Mouse (Mus musculus) right cerebral cortex, adult 2 months (tissue): ENCODE data around the gene Zkscan1.

ENCODE experiments used
- DNase-seq, 2 experiments: peaks; one replicate each; pipeline ENCODE4 v3.0.0; 2021 to 2022; ENCODE audit warnings: low spot score in 2 of 2

Zkscan1 gene

DNA sequence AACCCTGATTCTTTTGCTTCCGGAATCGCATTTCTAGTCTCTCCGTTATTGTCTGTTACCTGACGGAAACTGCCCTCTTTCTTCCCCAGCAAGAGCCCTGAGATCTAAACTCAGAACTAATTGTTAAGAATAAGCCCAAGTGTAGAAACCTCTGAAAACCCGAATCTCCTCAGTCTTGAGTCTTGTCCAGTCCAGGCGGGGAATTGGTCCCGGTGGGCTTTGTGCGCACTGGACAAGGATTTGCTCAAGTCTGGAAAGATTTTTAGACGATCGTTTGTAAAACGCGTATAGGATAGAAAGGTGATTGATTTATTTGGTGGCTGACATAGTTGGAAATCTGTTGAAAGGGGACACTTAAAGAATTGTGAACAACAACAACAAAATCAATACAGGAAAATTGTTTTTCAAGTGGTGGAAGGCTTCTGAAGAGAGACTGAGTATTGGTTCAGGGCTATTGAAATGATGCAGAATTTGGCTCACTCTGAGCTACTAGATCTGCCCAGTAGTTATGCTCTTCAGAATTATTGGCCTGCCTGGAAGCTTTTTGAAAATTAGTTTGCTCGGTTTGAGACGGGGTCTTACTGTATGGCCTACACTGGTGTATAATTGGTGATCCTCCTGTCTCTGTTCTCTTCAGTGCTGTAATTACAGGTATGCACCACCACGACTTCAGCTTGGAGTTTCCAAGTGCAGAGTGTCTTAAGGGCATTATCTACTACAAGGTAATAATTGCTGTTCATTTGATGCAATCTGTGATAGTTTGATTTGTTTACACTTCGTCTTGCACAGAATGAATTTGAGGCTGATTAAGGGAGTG lies 32.5 kb downstream of the Zkscan1 start:
- no peak for DNase-seq

DNA sequence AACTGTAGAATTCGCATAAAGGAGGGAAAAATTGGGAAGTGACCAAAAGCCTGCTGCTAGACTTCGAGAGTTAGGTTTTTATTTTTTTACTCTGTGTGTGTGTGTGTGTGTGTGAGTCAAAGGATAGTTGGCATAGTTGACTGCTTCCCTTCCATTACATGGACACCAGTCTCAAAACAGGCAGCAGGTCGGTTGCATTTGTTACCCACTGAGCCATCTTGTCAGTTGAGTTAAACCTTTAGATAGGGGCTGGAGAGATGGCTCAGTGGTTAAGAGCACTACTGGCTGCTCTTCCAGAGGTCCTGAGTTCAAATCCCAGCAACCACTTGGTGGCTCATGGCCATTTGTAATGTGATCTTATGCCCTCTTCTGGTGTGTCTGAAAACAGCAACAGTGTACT lies 33.2 kb downstream of the Zkscan1 start:
- no peak for DNase-seq

DNA sequence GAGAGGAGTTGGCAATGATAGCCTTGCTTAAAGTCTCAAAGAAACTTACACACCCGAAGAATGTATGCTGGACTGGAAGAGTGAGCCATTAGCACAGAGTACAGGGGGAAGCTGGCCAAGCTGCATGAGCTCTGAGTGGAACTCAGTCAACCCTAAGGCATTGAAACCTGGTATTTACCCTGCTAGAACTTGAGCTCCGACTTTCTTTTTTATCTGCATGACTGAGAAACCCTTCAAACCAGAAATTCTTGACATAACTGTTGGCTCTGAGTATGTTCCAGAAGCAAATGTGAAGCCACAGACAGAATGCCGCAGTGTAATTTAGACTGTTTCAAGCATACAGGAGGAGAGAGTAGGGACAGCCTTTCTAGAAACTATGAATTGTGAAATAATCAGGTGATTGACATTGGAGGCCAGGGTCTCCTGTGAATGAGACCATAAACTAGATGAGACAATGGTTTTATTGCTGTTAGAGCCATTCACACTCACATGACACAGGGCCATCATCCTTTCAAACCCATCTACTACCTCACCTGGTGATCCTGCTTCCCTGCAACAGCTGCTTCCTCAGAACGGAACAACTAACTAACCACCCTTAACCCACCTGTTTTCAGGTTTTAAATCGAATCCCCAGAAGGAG lies 47.7 kb downstream of the Zkscan1 start:
- DNase-seq: no peak

DNA sequence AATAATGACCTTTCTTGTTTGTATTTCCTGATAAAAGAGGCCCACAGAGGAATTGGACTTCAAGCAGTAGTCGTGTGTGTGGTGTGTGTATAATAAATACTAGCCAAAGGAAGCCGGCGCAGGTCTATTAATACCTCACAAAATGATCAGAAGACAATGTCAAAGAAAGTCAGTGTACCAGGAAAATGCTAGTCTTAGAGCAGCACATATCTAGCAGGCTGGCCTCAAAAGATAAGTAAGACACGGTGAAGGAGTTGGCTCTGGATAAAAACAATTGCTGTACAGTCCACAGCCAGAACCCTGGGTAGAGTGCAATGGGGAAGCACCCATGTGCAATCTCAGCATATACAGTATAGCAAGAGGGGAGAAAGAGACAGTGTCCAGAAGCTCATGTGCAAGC lies 52.4 kb downstream of the Zkscan1 start:
- no peak for DNase-seq

DNA sequence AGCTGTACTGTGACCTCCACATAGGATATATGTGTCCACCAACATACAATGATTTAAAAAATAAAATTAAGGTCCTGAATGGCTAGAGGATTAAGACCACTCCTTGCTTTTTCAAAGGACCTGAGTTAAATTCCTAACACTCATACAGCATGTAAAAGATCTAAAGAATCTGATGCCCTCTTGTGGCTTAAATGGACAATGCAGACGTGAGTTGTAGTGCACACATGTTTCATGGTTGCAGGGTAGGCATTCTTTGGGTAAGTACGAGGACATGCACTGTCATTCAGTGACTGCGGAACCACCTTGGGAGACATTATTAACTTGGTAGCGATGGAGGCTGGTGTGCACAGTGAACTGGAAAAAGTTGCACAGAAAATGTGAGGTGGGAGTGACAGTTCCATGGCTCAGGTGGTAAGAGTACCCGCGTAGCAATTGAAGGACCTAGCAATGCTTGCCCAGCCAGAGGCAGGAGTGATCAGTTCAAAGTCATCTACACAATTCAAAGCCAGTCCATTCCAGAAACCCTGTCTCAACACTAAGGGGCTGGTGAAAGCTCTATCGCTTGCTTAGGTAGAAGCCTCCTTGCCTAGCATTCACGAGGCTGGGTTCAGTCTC lies 53.2 kb downstream of the Zkscan1 start:
- peak; percentile 28 to 32 for DNase-seq

DNA sequence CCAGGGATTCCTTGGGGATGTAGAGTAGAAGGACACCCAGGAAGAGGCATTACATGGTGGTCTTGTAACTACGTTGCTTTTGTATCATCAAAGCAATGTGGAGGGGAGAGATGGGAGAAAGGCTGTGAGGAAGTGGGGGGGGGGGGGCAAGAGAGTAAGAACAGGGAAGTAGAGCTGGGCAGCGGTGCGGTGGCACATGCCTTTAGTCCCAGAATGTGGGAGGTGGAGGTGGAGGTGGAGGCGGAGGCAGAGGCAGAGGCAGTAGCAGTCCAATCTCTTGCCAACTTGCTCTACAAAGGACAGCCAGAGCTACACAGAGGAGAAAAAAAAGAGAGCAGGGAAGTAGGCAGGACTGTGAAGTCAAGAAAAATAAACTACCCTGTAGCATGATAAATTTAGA lies 53.7 kb downstream of the Zkscan1 start:
- no peak for DNase-seq

DNA sequence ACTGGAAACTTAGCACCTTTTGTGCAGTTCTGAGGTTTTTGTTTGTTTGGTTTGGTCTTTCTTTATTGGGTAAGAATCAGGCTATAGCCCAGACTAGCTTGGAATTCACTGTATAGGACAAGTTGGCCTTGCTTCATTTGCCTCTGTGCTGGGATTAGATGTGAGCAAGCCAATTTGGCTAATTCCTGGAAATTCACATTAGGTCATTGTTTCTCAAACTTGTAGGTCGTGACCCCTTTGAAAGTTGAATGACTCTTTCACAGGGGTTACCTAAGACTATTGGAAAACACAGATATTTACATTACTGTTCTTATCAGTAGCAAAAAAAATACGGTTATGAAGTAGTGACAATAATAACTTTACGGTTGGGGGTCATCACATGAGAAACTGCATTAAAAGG lies 69.5 kb downstream of the Zkscan1 start:
- DNase-seq: no peak

DNA sequence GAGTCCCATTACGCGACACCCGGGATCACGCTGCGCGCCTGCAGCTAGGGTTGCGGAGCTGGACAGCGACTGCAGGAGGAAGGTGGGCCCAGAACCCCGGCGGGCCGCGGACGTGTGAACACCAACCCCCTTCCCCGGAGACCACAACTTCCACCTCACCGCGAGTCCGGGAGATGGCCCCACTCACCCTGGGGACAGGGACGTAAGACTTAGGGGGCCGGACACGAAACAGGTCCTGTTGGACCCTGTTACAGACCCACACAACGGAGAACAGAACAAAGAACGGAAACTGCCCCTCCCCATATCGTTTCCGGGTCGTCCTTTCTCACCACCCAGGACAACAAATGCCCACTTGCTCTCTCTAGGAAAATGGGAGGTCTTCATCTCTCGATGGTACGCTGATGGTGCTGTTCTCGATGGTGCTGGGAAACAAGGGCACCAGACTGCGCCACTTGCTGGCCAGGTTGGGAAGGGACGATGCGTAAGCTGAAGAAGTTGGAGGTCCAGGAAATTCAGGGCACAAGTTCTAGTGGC lies 70.6 kb downstream of the Zkscan1 start, which contains the start of gene Zfp113:
Gene Zfp113 (minus strand): TSS at position 302 of the 534 bp plus-strand sequence.
- DNase-seq: peak; percentile 92 to 95
